In the genomic region with DNA sequence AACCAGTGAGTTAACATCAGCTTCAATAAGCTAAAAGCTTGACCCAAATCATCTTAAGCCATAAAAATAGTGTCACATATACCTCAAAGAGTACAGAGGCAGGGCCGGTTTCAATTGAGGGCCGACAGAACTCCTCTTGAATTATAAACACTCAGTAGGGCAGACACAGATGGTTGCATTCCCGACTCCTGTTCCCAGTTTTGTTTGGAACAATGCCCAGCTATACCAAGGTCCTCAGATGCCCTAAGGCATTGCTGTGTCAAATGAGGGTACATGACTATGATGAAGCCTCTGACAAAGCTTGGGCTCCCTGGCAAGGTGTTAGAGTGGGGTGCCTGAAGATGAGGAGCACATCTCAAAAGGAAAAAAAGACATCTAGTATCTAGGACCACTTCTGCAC, we compare ENCODE assay signal across 35 mouse cellular contexts. TPM values are rescaled to one million over a fixed set of nuclear protein-coding genes. Genes with fewer than 3 reads are reported as not detected.
DNase-seq lines count a peak whose midpoint lies in the region; ATAC-seq and TF ChIP-seq lines count a peak whose summit lies in the region.
"Had no signal": no experiment of that assay in that cellular context is flagged by ENCODE, and none has a peak within 500 bp of the region (broad histone marks: within the 10 kb centered on the region; RNA-seq: fewer than 3 reads in every experiment).

No protein-coding gene starts in this region.

- no peak for TF ChIP-seq EP300 in heart, postnatal 0 days (IDR thresholded peaks at IDR 0.05; ENCODE audit: low read depth)

- WGBS in heart, postnatal 0 days = 28% methylated on average over 3 of the region's 3 CpGs
- 69% methylated on average over 3 of the region's 3 CpGs for WGBS in midbrain, postnatal 0 days
- 85% methylated on average over 3 of the region's 3 CpGs for WGBS in midbrain, embryonic 10.5 days

- no peak overlapping the region for H3K27ac ChIP-seq in heart, postnatal 0 days (ENCODE audit: low read depth)
- H3K27ac ChIP-seq in midbrain, postnatal 0 days (ENCODE audit: low read depth, low read length) = no peak overlapping the region
- no peak overlapping the region for H3K27ac ChIP-seq in midbrain, embryonic 10.5 days (replicated peaks)
- H3K27ac ChIP-seq: embryonic facial prominence, embryonic 12.5 days; forebrain, embryonic 10.5 days; heart, embryonic 10.5 days; heart, embryonic 15.5 days; liver, embryonic 14.5 days; macrophage; neural tube, embryonic 12.5 days; stomach, postnatal 0 days had no signal

- peak; percentile 33; the same call in 1 of the 2 replicates for ATAC-seq in heart, postnatal 0 days (ENCODE audit: insufficient read depth, low read depth)
- no peak for ATAC-seq in midbrain, postnatal 0 days (ENCODE audit: low FRiP score)
- ATAC-seq: forebrain, postnatal 0 days; intestine, embryonic 16.5 days; midbrain, embryonic 16.5 days had no signal

- intact Hi-C loops in heart, postnatal 25 days (cut with DNase I) = no loop called here

- no peaks in the 10 kb centered on the region for H3K27me3 ChIP-seq in heart, postnatal 0 days (ENCODE audit: control insufficient read depth, insufficient read depth, low read length)
- H3K27me3 ChIP-seq in midbrain, postnatal 0 days (ENCODE audit: insufficient read depth, low read length) = no peaks in the 10 kb centered on the region
- H3K27me3 ChIP-seq in midbrain, embryonic 10.5 days (ENCODE audit: low read depth, poor library complexity, severe bottlenecking) = no peaks in the 10 kb centered on the region
- H3K27me3 ChIP-seq: embryonic facial prominence, embryonic 12.5 days; heart, embryonic 15.5 days; neural tube, embryonic 12.5 days had no signal

- H3K9ac ChIP-seq in heart, postnatal 0 days (replicated peaks; ENCODE audit: low read depth, low read length) = no peak overlapping the region
- H3K9ac ChIP-seq in midbrain, postnatal 0 days (replicated peaks; ENCODE audit: low read length, poor library complexity, severe bottlenecking) = no peak overlapping the region
- H3K9ac ChIP-seq: embryonic facial prominence, embryonic 12.5 days; forebrain, postnatal 0 days; heart, embryonic 15.5 days; liver, embryonic 14.5 days; neural tube, embryonic 12.5 days had no signal

- no peaks in the 10 kb centered on the region for H3K9me3 ChIP-seq in heart, postnatal 0 days (replicated peaks; ENCODE audit: control insufficient read depth, low read length)
- H3K9me3 ChIP-seq in midbrain, postnatal 0 days (ENCODE audit: low read length) = no peaks in the 10 kb centered on the region
- H3K9me3 ChIP-seq in midbrain, embryonic 10.5 days (replicated peaks) = no peaks in the 10 kb centered on the region
- H3K9me3 ChIP-seq: embryonic facial prominence, embryonic 12.5 days; forebrain, embryonic 10.5 days; heart, embryonic 10.5 days; heart, embryonic 15.5 days; neural tube, embryonic 12.5 days had no signal

- H3K36me3 ChIP-seq in heart, postnatal 0 days (replicated peaks; ENCODE audit: control insufficient read depth, insufficient read depth, low read length) = no peaks in the 10 kb centered on the region
- no peaks in the 10 kb centered on the region for H3K36me3 ChIP-seq in midbrain, postnatal 0 days (ENCODE audit: insufficient read depth, low read length)
- no peaks in the 10 kb centered on the region for H3K36me3 ChIP-seq in midbrain, embryonic 10.5 days
- H3K36me3 ChIP-seq: embryonic facial prominence, embryonic 12.5 days; forebrain, embryonic 10.5 days; heart, embryonic 10.5 days; heart, embryonic 15.5 days; neural tube, embryonic 12.5 days had no signal

- H3K4me2 ChIP-seq in heart, postnatal 0 days (ENCODE audit: low read depth, low read length) = no peak overlapping the region
- H3K4me2 ChIP-seq in midbrain, postnatal 0 days (ENCODE audit: low read depth, low read length, poor library complexity, severe bottlenecking) = no peak overlapping the region
- H3K4me2 ChIP-seq: embryonic facial prominence, embryonic 12.5 days; heart, embryonic 15.5 days; neural tube, embryonic 12.5 days had no signal

- no peak overlapping the region for H3K4me3 ChIP-seq in heart, postnatal 0 days (ENCODE audit: low read depth, low read length)
- H3K4me3 ChIP-seq in midbrain, postnatal 0 days (ENCODE audit: low read depth, low read length) = no peak overlapping the region
- H3K4me3 ChIP-seq in midbrain, embryonic 10.5 days = no peak overlapping the region
- H3K4me3 ChIP-seq: embryonic facial prominence, embryonic 12.5 days; forebrain, embryonic 10.5 days; heart, embryonic 10.5 days; heart, embryonic 15.5 days; myocyte; neural tube, embryonic 12.5 days had no signal

- no peaks in the 10 kb centered on the region for H3K4me1 ChIP-seq in heart, postnatal 0 days (ENCODE audit: control insufficient read depth, insufficient read depth)
- no peaks in the 10 kb centered on the region for H3K4me1 ChIP-seq in midbrain, postnatal 0 days (ENCODE audit: insufficient read depth, low read length)
- H3K4me1 ChIP-seq in midbrain, embryonic 10.5 days = no peaks in the 10 kb centered on the region
- H3K4me1 ChIP-seq: embryonic facial prominence, embryonic 12.5 days; forebrain, embryonic 10.5 days; heart, embryonic 10.5 days; heart, embryonic 15.5 days; neural tube, embryonic 12.5 days had no signal

- DNase-seq in cerebellum, postnatal 10 days = peak; percentile 41 to 65
- no peak for DNase-seq in cerebellum, postnatal 36 days
- peak; percentile 28 for DNase-seq in heart, postnatal 0 days (ENCODE audit: low spot score)
- DNase-seq in heart, postnatal 25 days (ENCODE audit: low spot score) = no peak
- DNase-seq in midbrain, postnatal 0 days (ENCODE audit: low spot score) = peak; percentile 38
- no peak for DNase-seq in midbrain, embryonic 10.5 days (ENCODE audit: low spot score)
- DNase-seq in gastrocnemius, adult 8-10 months (ENCODE audit: low spot score in 2 of 2) = no peak
- DNase-seq: adrenal gland, adult 2 months; adrenal gland, postnatal 36 days; cerebellum, adult 9-11 months; forebrain, postnatal 0 days; gastrocnemius, postnatal 14 days; kidney, adult 9 months; kidney, postnatal 10 days; layer of hippocampus, adult 9-11 months; liver; lung, adult 2 months; lung, postnatal 10 days; right cerebral cortex, postnatal 4 days; thymus, adult 18-20 months; thymus, postnatal 25 days had no signal

- TF ChIP-seq CTCF in heart, postnatal 0 days (IDR thresholded peaks at IDR 0.05; ENCODE audit: low read depth) = no peak
- no peak for TF ChIP-seq CTCF in midbrain, postnatal 0 days (IDR thresholded peaks at IDR 0.05)

RNA-seq across cellular contexts. Expression of a gene that starts 9.7 kb away (rescaled TPM):
- 52.1 and 60.8 TPM in 2 replicates for total RNA-seq in heart, postnatal 0 days (2014; rRNA removed; ENCODE audit: low replicate concordance)
- 57.5 and 58.9 TPM in 2 replicates for polyA plus RNA-seq in heart, postnatal 0 days (2015; fragmentation: Nextera tagmentation; extraction: Ambion mirVana)
- total RNA-seq in heart, postnatal 25 days (2021) = 10 to 100 TPM; 45.7 to 53.2 TPM
- total RNA-seq in midbrain, postnatal 0 days (2014; rRNA removed) = 214 and 238 TPM in 2 replicates
- polyA plus RNA-seq in midbrain, postnatal 0 days (2015; fragmentation: Nextera tagmentation; extraction: Ambion mirVana) = 272 and 300 TPM in 2 replicates
- polyA plus RNA-seq in midbrain, embryonic 10.5 days (2016; fragmentation: Nextera tagmentation; extraction: Ambion mirVana) = 85.4 and 101 TPM in 2 replicates
- 10 to 100 TPM; 42.2 to 45.3 (median 44.1) TPM for total RNA-seq in gastrocnemius, adult 8-10 months (2022)

RNA-seq across cellular contexts. Expression of a gene that starts 29.5 kb away (rescaled TPM):
- total RNA-seq in heart, postnatal 0 days (2014; rRNA removed; ENCODE audit: low replicate concordance) = 10.6 and 15.9 TPM in 2 replicates
- polyA plus RNA-seq in heart, postnatal 0 days (2015; fragmentation: Nextera tagmentation; extraction: Ambion mirVana) = 21.2 and 22.2 TPM in 2 replicates
- 10 to 100 TPM; 41.7 to 50.9 TPM for total RNA-seq in heart, postnatal 25 days (2021)
- 12.6 and 16.1 TPM in 2 replicates for total RNA-seq in midbrain, postnatal 0 days (2014; rRNA removed)
- 32.6 and 32.7 TPM in 2 replicates for polyA plus RNA-seq in midbrain, postnatal 0 days (2015; fragmentation: Nextera tagmentation; extraction: Ambion mirVana)
- polyA plus RNA-seq in midbrain, embryonic 10.5 days (2016; fragmentation: Nextera tagmentation; extraction: Ambion mirVana) = 15.9 and 20.0 TPM in 2 replicates
- 10 to 100 TPM; 15.8 to 17.2 (median 16.6) TPM for total RNA-seq in gastrocnemius, adult 8-10 months (2022)

RNA-seq across cellular contexts. Expression of a gene that starts 57.0 kb away (rescaled TPM):
- total RNA-seq in heart, postnatal 0 days (2014; rRNA removed; ENCODE audit: low replicate concordance) = not detected in 2 replicates
- polyA plus RNA-seq in heart, postnatal 0 days (2015; fragmentation: Nextera tagmentation; extraction: Ambion mirVana) = 0.18 and 0.25 TPM in 2 replicates
- under 1 TPM; 0.13 to 0.36 TPM for total RNA-seq in heart, postnatal 25 days (2021)
- 0.57 and 0.88 TPM in 2 replicates for total RNA-seq in midbrain, postnatal 0 days (2014; rRNA removed)
- polyA plus RNA-seq in midbrain, postnatal 0 days (2015; fragmentation: Nextera tagmentation; extraction: Ambion mirVana) = 1.3 and 1.9 TPM in 2 replicates
- polyA plus RNA-seq in midbrain, embryonic 10.5 days (2016; fragmentation: Nextera tagmentation; extraction: Ambion mirVana) = 28.8 and 30.2 TPM in 2 replicates
- under 1 TPM in 2 of 4 experiments, not detected in 2; 0.12 to 0.62 TPM for total RNA-seq in gastrocnemius, adult 8-10 months (2022)
- total RNA-seq: granulocyte monocyte progenitor cell, adult 5-6 weeks; left cerebral cortex, adult 18-20 months; left cerebral cortex, postnatal 14 days had no signal
- polyA plus RNA-seq: macrophage had no signal

Comparison
In these comparisons a context has a peak if more than half of its experiments do, and no peak if none do; other contexts are left out.
1. DNase-seq: peak in cerebellum, postnatal 10 days (2 of 2), heart, postnatal 0 days (single experiment) and midbrain, postnatal 0 days (single experiment); none in cerebellum, postnatal 36 days (0 of 2), heart, postnatal 25 days (single experiment), midbrain, embryonic 10.5 days (single experiment) and gastrocnemius, adult 8-10 months (0 of 2).